Mouse (Mus musculus) fibroblast of lung, adult 2 months (primary cell): ENCODE measurements around the gene Prr14l.
A peak's percentile ranks its signal among the peaks of the same experiment; 100 is the strongest.
"Not testable (repeated sequence)": the region's sequence is repeated elsewhere in the genome, so short reads cannot be mapped to it uniquely, and the experiment has no call there.

Experiments used
- DNase-seq: peaks from one replicate; pipeline ENCODE4 v3.0.0-alpha.2; 2011; ENCODE audit warnings: low read depth

The Prr14l gene

GRCm38 (mm10) chr5:32786454-32786853 is 67.6 kb downstream of the Prr14l start:
- not testable (repeated sequence) for DNase-seq

- peak; percentile 73 for DNase-seq
Measured at GRCm38 (mm10) chr5:32785313-32785915, 68.6 kb downstream of the Prr14l start, which contains the start of gene Pisd. Pisd (minus strand) TSS chr5:32785646.

- no peak for DNase-seq
Measured at GRCm38 (mm10) chr5:32784726-32785125, 69.3 kb downstream of the Prr14l start.

- no peak for DNase-seq
Measured at GRCm38 (mm10) chr5:32781596-32781995, 72.5 kb downstream of the Prr14l start.

GRCm38 (mm10) chr5:32778168-32778567 is 75.9 kb downstream of the Prr14l start:
- DNase-seq, result no peak

- DNase-seq, result no peak
Measured at GRCm38 (mm10) chr5:32772361-32772760, 81.7 kb downstream of the Prr14l start.

- no peak for DNase-seq
Measured at GRCm38 (mm10) chr5:32767636-32768373, 86.3 kb downstream of the Prr14l start.

- no peak for DNase-seq
Measured at GRCm38 (mm10) chr5:32767004-32767403, 87.1 kb downstream of the Prr14l start.

- no peak for DNase-seq
Measured at GRCm38 (mm10) chr5:32761566-32762140, 92.4 kb downstream of the Prr14l start.

GRCm38 (mm10) chr5:32760787-32761186 is 93.3 kb downstream of the Prr14l start:
- no peak for DNase-seq

- DNase-seq, result not testable (repeated sequence)
Measured at GRCm38 (mm10) chr5:32760352-32760751, 93.7 kb downstream of the Prr14l start.

- DNase-seq, result no peak
Measured at GRCm38 (mm10) chr5:32759662-32760061, 94.4 kb downstream of the Prr14l start.

- no peak for DNase-seq
Measured at GRCm38 (mm10) chr5:32756141-32756540, 97.9 kb downstream of the Prr14l start.

GRCm38 (mm10) chr5:32751736-32752135 is 102.3 kb downstream of the Prr14l start:
- no peak for DNase-seq

GRCm38 (mm10) chr5:32748936-32749335 is 105.1 kb downstream of the Prr14l start:
- no peak for DNase-seq

GRCm38 (mm10) chr5:32747650-32748375 is 106.2 kb downstream of the Prr14l start:
- peak; percentile 52 for DNase-seq

GRCm38 (mm10) chr5:32745705-32746655 is 108.1 kb downstream of the Prr14l start:
- peak; percentile 86 for DNase-seq

- DNase-seq, result no peak
Measured at GRCm38 (mm10) chr5:32742149-32742548, 111.9 kb downstream of the Prr14l start.

GRCm38 (mm10) chr5:32741377-32741776 is 112.7 kb downstream of the Prr14l start:
- DNase-seq, result not testable (repeated sequence)

- DNase-seq, result not testable (repeated sequence)
Measured at GRCm38 (mm10) chr5:32740850-32741249, 113.2 kb downstream of the Prr14l start.

GRCm38 (mm10) chr5:32740138-32740537 is 113.9 kb downstream of the Prr14l start:
- DNase-seq, result no peak
